Mouse (Mus musculus) layer of hippocampus, postnatal 14 days (tissue): ENCODE data around the gene Itprid2. TPM values are rescaled to one million over a fixed set of nuclear protein-coding genes. Genes with fewer than 3 reads are reported as not detected.
"Not testable (repeated sequence)": the region's sequence is repeated elsewhere in the genome, so short reads cannot be mapped to it uniquely, and the experiment has no call there.

Source experiments
- DNase-seq, 2 experiments: peaks; one replicate each; pipeline ENCODE4 v3.0.0; 2021 to 2022; ENCODE audit warnings: low spot score in 2 of 2, mixed read lengths in 1 of 2
- long read RNA-seq, 2 experiments: library from polyadenylated mRNA; stranded (forward); transcript quantifications; one replicate each; pipeline ENCODE4 v2.0.0; 2021
- total RNA-seq, 2 experiments: library from RNA; stranded (reverse); gene quantifications; 2 replicates each; pipeline ENCODE4 v1.2.3; 2021

Gene Itprid2
- total RNA-seq, result 10 to 100 TPM; 40.0 to 43.1 TPM
- long read RNA-seq, experiment 1, full-length matches to known transcripts, result 12 of 22 reads
- long read RNA-seq, experiment 1, partial matches to known transcripts, result 7 of 22 reads
- long read RNA-seq, experiment 1, other reads (novel, unspliced or antisense), result 3 of 22 reads
- long read RNA-seq, experiment 2, full-length matches to known transcripts, result 8 of 23 reads
- long read RNA-seq, experiment 2, partial matches to known transcripts, result 6 of 23 reads
- long read RNA-seq, experiment 2, other reads (novel, unspliced or antisense), result 9 of 23 reads

GRCm38 (mm10) chr2:79634528-79635400 is at the start of gene Itprid2:
Gene Itprid2, plus strand, starts transcription at chr2:79635352.
- peak; percentile 89 to 95 for DNase-seq

GRCm38 (mm10) chr2:79596177-79596576 is 39.0 kb upstream of the Itprid2 start:
- DNase-seq, result no peak

DNA sequence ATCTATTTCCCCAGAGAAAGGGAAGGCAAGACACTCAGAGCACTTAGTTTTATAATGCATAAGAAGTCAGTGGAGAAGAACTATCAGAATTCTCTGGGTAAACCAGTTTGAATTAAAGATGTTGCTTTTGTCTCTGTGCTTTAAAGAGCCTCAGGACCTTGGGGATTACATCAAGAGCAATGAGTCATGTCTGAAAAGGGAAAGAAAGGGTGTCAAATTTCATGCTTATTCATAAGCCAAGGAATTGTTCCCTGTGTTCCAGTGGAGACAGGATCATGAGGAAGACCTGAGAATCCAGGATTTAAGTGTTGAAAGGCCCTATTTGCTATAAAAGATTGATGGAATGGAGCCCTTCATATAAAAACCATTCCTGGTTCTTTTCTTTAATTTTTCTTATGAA is 38.1 kb upstream of the Itprid2 start:
- DNase-seq, result no peak

- not testable (repeated sequence) for DNase-seq
Measured at GRCm38 (mm10) chr2:79601109-79601508, 34.0 kb upstream of the Itprid2 start.

- DNase-seq, result no peak
Measured at GRCm38 (mm10) chr2:79601691-79602116, 33.4 kb upstream of the Itprid2 start.

GRCm38 (mm10) chr2:79602306-79602705 is 32.8 kb upstream of the Itprid2 start:
- no peak for DNase-seq

DNA sequence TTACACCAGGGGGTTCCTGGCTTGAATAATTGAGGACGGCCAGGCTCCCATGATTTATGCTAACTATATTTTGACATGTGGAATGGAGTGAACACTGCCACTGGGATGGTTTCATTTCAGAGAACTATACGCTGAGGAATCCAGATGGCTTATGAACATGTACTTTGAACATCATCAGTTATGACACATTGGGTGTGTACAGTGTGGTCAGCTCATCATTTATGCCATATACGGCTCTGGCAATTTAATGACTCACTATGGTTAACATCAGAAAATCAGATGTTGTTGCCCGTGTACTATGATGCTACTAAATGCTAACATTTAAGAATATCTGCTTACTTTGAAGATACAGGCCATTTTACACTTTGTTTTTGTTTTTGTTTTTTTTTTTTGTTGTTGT is 31.8 kb upstream of the Itprid2 start:
- DNase-seq, result no peak

- no peak for DNase-seq
Measured at GRCm38 (mm10) chr2:79606033-79606432, 29.1 kb upstream of the Itprid2 start.

DNA sequence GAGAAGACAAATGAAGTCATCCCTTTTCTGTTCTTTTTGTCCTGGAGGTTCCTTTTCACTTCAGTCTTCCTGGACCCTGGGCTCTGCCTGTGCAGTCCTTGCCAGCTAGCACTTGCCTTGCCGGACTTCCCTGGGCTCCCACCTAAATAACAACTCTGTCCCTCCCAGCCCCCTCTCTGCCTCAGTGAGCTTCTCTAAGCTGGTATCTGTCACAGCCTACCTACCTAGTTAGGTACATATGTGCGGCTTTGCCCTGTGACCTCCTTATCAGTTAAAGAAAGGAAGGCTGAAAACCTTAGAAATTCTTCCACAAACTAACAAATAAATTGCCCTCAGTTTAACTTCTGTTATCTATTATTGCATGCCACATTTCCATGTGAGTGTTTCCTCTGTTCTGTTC is 28.0 kb upstream of the Itprid2 start:
- no peak for DNase-seq

DNA sequence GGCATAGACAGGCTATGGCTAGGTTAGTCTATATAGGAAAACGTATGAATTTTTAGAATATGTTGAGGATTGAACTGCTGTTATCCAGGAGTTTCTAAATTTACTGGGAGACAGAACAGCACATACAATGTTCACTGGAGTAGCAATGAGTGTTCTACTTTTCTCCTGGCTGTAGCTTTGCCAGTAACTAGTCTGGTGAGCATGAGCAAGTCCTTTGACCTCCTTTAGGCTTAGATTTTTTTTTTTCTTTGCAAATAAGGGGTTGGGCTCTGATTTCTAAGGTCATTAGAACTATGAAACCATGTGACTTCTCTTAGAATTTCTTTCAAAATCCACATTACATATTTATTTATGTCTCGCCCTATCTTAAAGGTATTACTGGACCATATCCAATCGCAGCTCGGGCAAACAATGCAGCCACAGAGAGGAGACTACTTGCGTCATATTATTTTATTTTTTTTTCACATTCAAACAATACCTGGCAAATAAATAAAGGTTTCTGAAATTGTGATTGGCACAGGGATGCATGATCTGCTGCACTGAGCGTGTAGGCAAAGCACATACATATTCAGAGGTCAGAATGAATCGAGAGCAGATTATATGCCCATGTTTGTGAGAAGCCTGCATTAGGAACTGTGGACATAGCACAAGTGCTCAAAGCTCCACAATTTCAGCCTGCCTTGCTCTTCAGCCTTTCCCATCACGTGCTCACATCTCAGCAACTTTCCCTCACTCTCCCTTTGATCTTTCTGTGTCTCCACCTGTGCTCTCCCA is 26.7 kb upstream of the Itprid2 start:
- DNase-seq, result no peak

- no peak for DNase-seq
Measured at GRCm38 (mm10) chr2:79610894-79611293, 24.3 kb upstream of the Itprid2 start.

DNA sequence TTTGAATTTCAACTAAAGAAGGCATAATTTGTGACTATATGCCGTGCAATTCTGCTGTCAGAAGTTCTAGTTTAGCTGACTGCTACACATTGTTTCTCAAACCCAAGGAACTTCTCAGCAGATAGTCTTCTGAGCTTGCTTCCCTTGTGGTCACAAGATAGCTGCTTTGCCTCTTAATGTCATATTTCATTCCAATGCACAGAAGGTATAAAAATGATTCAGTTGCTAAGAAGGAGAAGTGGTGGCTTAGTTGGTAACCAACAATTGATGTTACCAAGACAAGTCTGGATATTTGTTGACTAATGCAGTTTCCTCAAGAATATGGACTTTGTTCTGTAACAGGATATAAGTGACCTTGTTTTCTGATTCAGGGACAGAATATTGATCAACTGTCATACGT is 17.0 kb upstream of the Itprid2 start:
- no peak for DNase-seq

DNA sequence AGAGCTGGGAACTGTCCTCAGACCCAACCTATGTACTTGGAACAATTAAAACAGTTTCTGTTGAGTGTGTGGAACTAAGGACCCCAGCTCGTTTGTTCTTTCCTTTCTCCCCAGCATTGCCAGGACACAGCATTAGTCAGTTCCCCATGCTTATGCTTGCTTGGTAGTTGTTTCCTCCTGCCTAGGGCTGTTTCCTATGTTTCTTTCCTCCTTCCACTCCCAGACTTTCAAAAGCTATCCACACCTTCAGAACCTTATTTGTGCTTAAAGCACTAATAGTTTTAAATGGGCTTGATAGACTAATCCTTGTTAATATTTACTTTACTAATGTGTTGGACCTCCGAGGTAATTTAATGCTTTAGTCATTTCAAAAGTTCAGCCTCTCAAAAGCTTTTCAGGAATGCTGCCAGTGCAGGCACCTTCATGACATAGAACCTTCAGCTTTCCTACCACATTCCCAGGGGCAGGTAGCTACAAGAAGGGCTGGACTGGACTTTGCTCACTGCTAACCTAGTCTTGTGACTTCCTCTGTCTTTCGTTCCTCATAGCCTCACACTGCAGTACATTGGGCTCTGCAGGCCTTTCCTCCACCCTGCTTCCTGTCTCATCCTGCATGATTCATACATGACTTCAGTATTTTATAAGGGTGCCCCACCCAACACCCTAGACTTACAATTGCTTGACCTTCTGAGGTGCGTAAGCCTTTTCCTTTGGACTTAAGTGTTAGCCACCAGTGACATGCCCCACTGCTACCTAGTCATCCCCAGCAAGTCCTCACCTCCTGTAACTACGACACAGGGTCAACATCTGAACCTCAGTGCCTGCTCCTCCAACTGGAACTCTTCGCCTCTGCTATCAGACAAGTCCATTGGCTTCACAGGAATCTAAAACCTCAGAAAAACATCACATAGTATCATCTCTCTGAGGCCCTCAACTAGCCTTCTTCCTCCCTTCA is 16.3 kb upstream of the Itprid2 start:
- DNase-seq, result no peak

DNA sequence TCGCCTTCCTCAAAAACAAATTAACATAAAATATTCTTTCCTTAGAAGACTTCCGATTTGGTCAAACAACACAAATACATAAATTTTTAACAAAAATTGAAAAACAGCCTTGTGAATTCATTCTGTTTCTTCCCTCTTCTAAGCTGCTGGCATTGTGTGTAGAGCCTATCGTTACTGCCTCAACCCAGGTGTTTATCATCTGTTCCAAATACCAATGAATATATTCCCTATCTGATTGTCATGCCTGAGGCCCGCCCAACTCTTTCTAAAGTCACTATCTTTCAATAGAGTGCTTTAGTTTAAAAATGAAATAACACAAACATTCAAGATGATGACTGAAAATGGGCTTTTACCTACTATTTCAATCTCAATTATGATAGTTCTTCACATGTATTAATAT is 11.9 kb upstream of the Itprid2 start:
- DNase-seq, result no peak

DNA sequence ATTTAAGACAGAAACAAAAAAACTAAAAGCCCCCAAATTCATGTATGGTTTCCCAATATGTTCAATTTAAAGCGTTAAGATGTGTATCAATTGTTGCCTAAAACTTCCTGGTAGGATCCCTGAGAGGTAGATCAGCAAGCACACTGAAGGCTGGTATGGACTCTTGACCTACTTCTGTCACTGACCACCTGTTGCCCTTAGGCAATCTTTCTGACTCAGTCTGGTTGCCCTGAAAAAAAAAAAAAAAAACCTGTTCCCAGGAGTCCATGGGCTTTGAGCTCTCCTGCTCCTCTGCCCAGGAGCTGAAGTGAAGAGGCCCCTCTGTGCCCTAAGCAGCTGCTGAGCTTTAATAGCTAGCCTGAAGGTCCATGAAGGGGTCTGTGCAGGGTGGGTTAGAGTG is 7.5 kb upstream of the Itprid2 start:
- no peak for DNase-seq

- no peak for DNase-seq
Measured at GRCm38 (mm10) chr2:79630231-79630630, 4.9 kb upstream of the Itprid2 start.

DNA sequence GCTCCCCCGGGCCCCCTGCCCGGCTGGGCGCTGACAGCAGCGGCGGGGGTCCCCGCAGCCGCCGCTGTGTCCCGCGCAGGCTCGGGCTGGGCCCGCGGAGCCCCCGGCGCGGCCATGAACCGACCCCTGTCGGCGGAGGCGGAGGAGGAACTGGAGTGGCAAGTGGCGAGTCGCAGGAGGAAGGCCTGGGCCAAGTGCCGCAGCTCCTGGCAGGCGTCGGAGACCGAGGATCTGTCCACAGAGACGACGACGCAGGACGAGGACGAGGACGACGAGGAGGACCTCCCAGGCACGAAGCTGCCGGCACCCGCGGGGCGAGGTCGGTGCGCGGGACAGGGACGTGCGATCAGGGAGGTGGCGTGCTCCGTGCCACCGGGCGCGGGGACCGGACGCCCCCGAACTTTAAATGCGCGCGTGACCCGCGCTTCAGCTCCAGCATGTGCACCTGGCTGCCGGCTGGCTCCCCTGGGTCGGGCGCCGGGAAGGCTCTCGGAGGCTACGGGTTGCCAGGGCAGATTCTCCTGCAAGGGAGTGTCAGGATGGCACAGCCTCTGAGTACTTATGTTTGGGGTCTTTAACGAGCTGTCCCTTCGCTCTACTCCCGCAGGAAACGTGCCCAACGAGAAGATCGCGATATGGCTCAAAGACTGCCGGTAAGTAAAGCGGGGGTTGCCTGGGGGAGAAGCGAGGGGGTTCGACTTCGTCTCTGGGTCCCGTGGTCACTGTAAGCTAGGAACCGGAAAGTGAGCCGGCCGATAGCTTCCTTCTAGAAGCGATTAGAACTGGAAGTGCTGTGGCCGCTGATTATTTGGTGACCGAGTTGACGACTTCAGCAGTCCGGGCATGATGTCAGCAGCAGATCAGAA is 507 bp downstream of the Itprid2 start:
- DNase-seq, result peak; percentile 66 to 70

DNA sequence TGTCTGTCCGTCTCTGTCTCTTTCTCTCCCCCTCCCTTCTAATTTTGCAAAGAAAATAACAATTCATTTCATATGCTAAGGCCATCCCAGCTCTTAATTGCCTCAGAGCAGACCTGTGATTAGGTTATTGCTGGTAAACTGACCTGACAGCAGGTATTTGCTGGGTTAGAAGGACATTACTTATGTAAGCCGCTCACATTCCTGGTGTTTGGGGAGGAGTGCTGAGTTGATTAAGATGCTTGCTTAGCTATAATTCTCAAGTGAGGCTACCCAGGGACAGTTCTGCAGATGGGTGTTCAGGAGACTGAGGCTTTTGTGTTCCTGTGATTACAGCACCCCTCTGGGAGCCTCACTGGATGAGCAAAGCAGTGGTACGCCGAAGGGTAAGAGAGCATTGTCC is 3.8 kb downstream of the Itprid2 start:
- DNase-seq, result no peak

DNA sequence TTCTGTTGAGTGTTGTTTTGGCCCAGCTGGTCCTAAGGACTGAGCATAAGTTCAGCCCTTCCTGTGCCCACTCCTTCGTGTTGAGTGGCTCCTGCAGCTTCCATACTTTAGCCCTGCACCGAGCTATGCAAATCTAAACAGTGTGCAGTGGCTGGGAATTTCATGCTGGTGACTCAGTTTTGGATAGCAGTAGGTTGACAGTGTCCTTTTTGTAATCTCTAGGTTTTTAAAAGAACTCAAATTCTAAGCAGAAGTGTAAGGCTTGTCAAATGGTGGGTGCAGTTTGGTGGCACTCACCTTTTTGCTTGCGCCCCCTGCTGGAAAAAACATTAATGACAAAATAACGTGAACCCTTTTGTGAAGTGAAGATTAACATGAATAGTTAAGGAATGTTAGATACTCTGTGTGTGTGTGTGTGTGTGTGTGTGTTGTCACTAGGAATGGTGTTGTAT is 11.1 kb downstream of the Itprid2 start:
- DNase-seq, result peak; percentile 54 to 67
